In genomic region chr7:19841686-19842413, GRCm38 (mm10) we compare ENCODE assay signal across 14 mouse cellular contexts. TPM values are rescaled to one million over a fixed set of nuclear protein-coding genes. Genes with fewer than 3 reads are reported as not detected.
DNase-seq lines count a peak whose midpoint lies in the region; ATAC-seq and TF ChIP-seq lines count a peak whose summit lies in the region.
"Had no signal": no experiment of that assay in that cellular context is flagged by ENCODE, and none has a peak within 500 bp of the region (broad histone marks: within the 10 kb centered on the region; RNA-seq: fewer than 3 reads in every experiment).

No protein-coding gene starts in this region.

- no peak overlapping the region for H3K27ac ChIP-seq in kidney, embryonic 16.5 days (ENCODE audit: low read length)
- H3K27ac ChIP-seq in liver, embryonic 14.5 days: no peak overlapping the region
- no peak overlapping the region for H3K27ac ChIP-seq in left cerebral cortex, adult 2 months
- H3K27ac ChIP-seq: hindbrain, embryonic 12.5 days had no signal

- intact Hi-C loops in left cerebral cortex, adult 2 months (cut with DNase I): no loop called here

- no peak overlapping the region for H3K4me3 ChIP-seq in kidney, embryonic 16.5 days (ENCODE audit: low read length)
- no peak overlapping the region for H3K4me3 ChIP-seq in liver, embryonic 14.5 days (ENCODE audit: insufficient read depth in 1 of 2, low read depth in 2 of 2, low read length in 2 of 2)
- H3K4me3 ChIP-seq in left cerebral cortex, adult 2 months: no peak overlapping the region
- H3K4me3 ChIP-seq: hindbrain, embryonic 12.5 days had no signal

- peak; percentile 48 to 53 for DNase-seq in kidney, adult 8-10 months
- DNase-seq in induced T-regulatory cell, adult 2 months (ENCODE audit: low read depth): peak; percentile 64
- DNase-seq in liver, embryonic 14.5 days (ENCODE audit: low read depth in 3 of 3, low spot score in 3 of 3): no peak
- peak; percentile 81 for DNase-seq in thymus, postnatal 14 days
- DNase-seq in spleen, adult 18-20 months: no peak
- no peak for DNase-seq in cerebellum, adult 9-11 months
- no peak for DNase-seq in left cerebral cortex, adult 2 months (ENCODE audit: extremely low spot score in 1 of 2, low spot score in 2 of 2)

- no peak for ATAC-seq in kidney, embryonic 16.5 days (ENCODE audit: low FRiP score, low TSS enrichment)
- peak; percentile 73 for ATAC-seq in liver, embryonic 14.5 days (ENCODE audit: insufficient read depth)

- H3K4me2 ChIP-seq in kidney, embryonic 16.5 days (replicated peaks; ENCODE audit: low read depth, low read length): no peak overlapping the region
- no peak overlapping the region for H3K4me2 ChIP-seq in liver, embryonic 14.5 days (ENCODE audit: low read depth)
- H3K4me2 ChIP-seq: heart, embryonic 11.5 days; hindbrain, embryonic 12.5 days had no signal

- H3K27me3 ChIP-seq in kidney, embryonic 16.5 days (ENCODE audit: insufficient read depth, low read length): peaks cover 8% of the 10 kb centered on the region
- H3K27me3 ChIP-seq in liver, embryonic 14.5 days (ENCODE audit: control insufficient read depth, insufficient read depth, low read length): no peaks in the 10 kb centered on the region

- H3K4me1 ChIP-seq in kidney, embryonic 16.5 days (ENCODE audit: insufficient read depth, low read length): peaks cover 4% of the 10 kb centered on the region
- H3K4me1 ChIP-seq in liver, embryonic 14.5 days (replicated peaks; ENCODE audit: control insufficient read depth in 2 of 2, insufficient read depth in 2 of 2, low read length in 1 of 2): peaks cover 0 to 11% of the 10 kb centered on the region in 2 experiments; a peak in 2 of 4 replicates
- H3K4me1 ChIP-seq: hindbrain, embryonic 12.5 days had no signal

- no peak for TF ChIP-seq EP300 in liver, embryonic 14.5 days (IDR thresholded peaks at IDR 0.05; ENCODE audit: low read depth)

- no peaks in the 10 kb centered on the region for H3K9me3 ChIP-seq in kidney, embryonic 16.5 days (ENCODE audit: low read length)
- no peaks in the 10 kb centered on the region for H3K9me3 ChIP-seq in liver, embryonic 14.5 days (ENCODE audit: control insufficient read depth, low read length)
- H3K9me3 ChIP-seq: hindbrain, embryonic 12.5 days had no signal

- H3K9ac ChIP-seq in kidney, embryonic 16.5 days (replicated peaks; ENCODE audit: low read length): no peak overlapping the region
- no peak overlapping the region for H3K9ac ChIP-seq in liver, embryonic 14.5 days (replicated peaks)
- H3K9ac ChIP-seq: hindbrain, embryonic 12.5 days had no signal

- TF ChIP-seq CTCF in liver, embryonic 14.5 days (IDR thresholded peaks at IDR 0.05; ENCODE audit: low read depth): no peak
- TF ChIP-seq CTCF in left cerebral cortex, adult 2 months (IDR thresholded peaks at IDR 0.05): no peak

- no peaks in the 10 kb centered on the region for H3K36me3 ChIP-seq in kidney, embryonic 16.5 days (ENCODE audit: insufficient read depth, low read length)
- no peaks in the 10 kb centered on the region for H3K36me3 ChIP-seq in liver, embryonic 14.5 days (replicated peaks; ENCODE audit: control insufficient read depth, insufficient read depth, low read depth)
- H3K36me3 ChIP-seq: hindbrain, embryonic 12.5 days had no signal

- WGBS in kidney, embryonic 16.5 days: 76% methylated on average over 21 of the region's 21 CpGs
- 66% methylated on average over 21 of the region's 21 CpGs for WGBS in liver, embryonic 14.5 days (ENCODE audit: insufficient replicate concordance)

RNA-seq across cellular contexts. Expression of gene Gm19345, which starts 10.0 kb away (rescaled TPM):
- polyA plus RNA-seq in kidney, embryonic 16.5 days (2015; fragmentation: Nextera tagmentation; extraction: Ambion mirVana): not detected in 2 replicates
- not detected in 2 replicates for polyA plus RNA-seq in liver, embryonic 14.5 days (2012; rRNA removed)
- not detected in 2 replicates for polyA plus RNA-seq in liver, embryonic 14.5 days (2014; fragmentation: Nextera tagmentation; extraction: Ambion mirVana)
- total RNA-seq in left cerebral cortex, adult 2 months (2021): 1 to 10 TPM; 1.7 to 2.2 TPM
- total RNA-seq: adrenal gland, adult 18-20 months; megakaryocyte, adult 5-6 weeks had no signal
- polyA plus RNA-seq: heart, embryonic 11.5 days had no signal

RNA-seq across cellular contexts. Expression of gene Ceacam16, which starts 19.2 kb away (rescaled TPM):
- polyA plus RNA-seq in kidney, embryonic 16.5 days (2015; fragmentation: Nextera tagmentation; extraction: Ambion mirVana): 0.15 TPM in 1 of 2 replicates, not detected in the other
- 0.04 TPM in 1 of 2 replicates, not detected in the other for polyA plus RNA-seq in liver, embryonic 14.5 days (2012; rRNA removed)
- polyA plus RNA-seq in liver, embryonic 14.5 days (2014; fragmentation: Nextera tagmentation; extraction: Ambion mirVana): 0.08 TPM in 1 of 2 replicates, not detected in the other
- total RNA-seq in left cerebral cortex, adult 2 months (2021): not detected
- total RNA-seq: adrenal gland, adult 18-20 months; layer of hippocampus, postnatal 14 days had no signal
- polyA plus RNA-seq: cortical plate, adult 2 months; heart, embryonic 11.5 days; hindbrain, embryonic 12.5 days had no signal

RNA-seq across cellular contexts. Expression of gene Bcl3, which starts 19.3 kb away (rescaled TPM):
- 3.3 and 3.9 TPM in 2 replicates for polyA plus RNA-seq in kidney, embryonic 16.5 days (2015; fragmentation: Nextera tagmentation; extraction: Ambion mirVana)
- 2.7 and 3.1 TPM in 2 replicates for polyA plus RNA-seq in liver, embryonic 14.5 days (2012; rRNA removed)
- 3.5 and 3.8 TPM in 2 replicates for polyA plus RNA-seq in liver, embryonic 14.5 days (2014; fragmentation: Nextera tagmentation; extraction: Ambion mirVana)
- total RNA-seq in left cerebral cortex, adult 2 months (2021): under 1 TPM; 0.56 to 0.77 TPM

RNA-seq across cellular contexts. Expression of gene Cblc, which starts 45.2 kb away (rescaled TPM):
- 9.4 and 12.2 TPM in 2 replicates for polyA plus RNA-seq in kidney, embryonic 16.5 days (2015; fragmentation: Nextera tagmentation; extraction: Ambion mirVana)
- 0.95 and 1.2 TPM in 2 replicates for polyA plus RNA-seq in liver, embryonic 14.5 days (2012; rRNA removed)
- polyA plus RNA-seq in liver, embryonic 14.5 days (2014; fragmentation: Nextera tagmentation; extraction: Ambion mirVana): 1.1 and 1.3 TPM in 2 replicates
- not detected for total RNA-seq in left cerebral cortex, adult 2 months (2021)
- total RNA-seq: layer of hippocampus, postnatal 14 days; megakaryocyte, adult 5-6 weeks had no signal
- polyA plus RNA-seq: cortical plate, adult 2 months had no signal

RNA-seq across cellular contexts. Expression of gene Ceacam19, which starts 45.9 kb away (rescaled TPM):
- 0.06 TPM in 1 of 2 replicates, not detected in the other for polyA plus RNA-seq in kidney, embryonic 16.5 days (2015; fragmentation: Nextera tagmentation; extraction: Ambion mirVana)
- 0.01 TPM in 1 of 2 replicates, not detected in the other for polyA plus RNA-seq in liver, embryonic 14.5 days (2012; rRNA removed)
- polyA plus RNA-seq in liver, embryonic 14.5 days (2014; fragmentation: Nextera tagmentation; extraction: Ambion mirVana): not detected in 2 replicates
- total RNA-seq in left cerebral cortex, adult 2 months (2021): not detected
- total RNA-seq: adrenal gland, adult 18-20 months; layer of hippocampus, postnatal 14 days had no signal
- polyA plus RNA-seq: cortical plate, adult 2 months; heart, embryonic 11.5 days; hindbrain, embryonic 12.5 days had no signal

Comparison
In these comparisons a context has a peak if more than half of its experiments do, and no peak if none do; other contexts are left out.
1. DNase-seq: peak in kidney, adult 8-10 months (2 of 2), induced T-regulatory cell, adult 2 months (single experiment) and thymus, postnatal 14 days (single experiment); none in liver, embryonic 14.5 days (0 of 3), spleen, adult 18-20 months (0 of 2), cerebellum, adult 9-11 months (single experiment) and left cerebral cortex, adult 2 months (0 of 2).